Mouse (Mus musculus): Measurements from ENCODE around the gene Aqp11. TPM values are rescaled to one million over a fixed set of nuclear protein-coding genes. Genes with fewer than 3 reads are reported as not detected.
A peak's percentile ranks its signal among the peaks of the same experiment; 100 is the strongest.

The Aqp11 gene
- 1 to 10 TPM in 1 of 2 experiments, under 1 TPM in 1; 0.82 to 1.2 TPM for total RNA-seq (2021)
- long read RNA-seq, experiment 1, partial matches to known transcripts, result 0 of 4 reads
- long read RNA-seq, experiment 1, other reads (novel, unspliced or antisense), result 0 of 4 reads
- long read RNA-seq, experiment 2, partial matches to known transcripts, result 0 of 3 reads
- long read RNA-seq, experiment 2, other reads (novel, unspliced or antisense), result 1 of 3 reads

- DNase-seq, result peak; percentile 91
Measured at GRCm38 (mm10) chr7:97737638-97738456, at the start of gene Aqp11. Gene Aqp11, minus strand, starts transcription at chr7:97738289.

- DNase-seq, result no peak
Measured at GRCm38 (mm10) chr7:97783523-97783922, 45.4 kb upstream of the Aqp11 start.

- DNase-seq, result no peak
Measured at GRCm38 (mm10) chr7:97781496-97781895, 43.4 kb upstream of the Aqp11 start.

GRCm38 (mm10) chr7:97780815-97781214 is 42.7 kb upstream of the Aqp11 start:
- DNase-seq, result no peak

- DNase-seq, result no peak
Measured at GRCm38 (mm10) chr7:97780222-97780621, 42.1 kb upstream of the Aqp11 start.

GRCm38 (mm10) chr7:97777191-97777590 is 39.1 kb upstream of the Aqp11 start:
- DNase-seq, result no peak

GRCm38 (mm10) chr7:97775923-97776322 is 37.8 kb upstream of the Aqp11 start:
- no peak for DNase-seq

GRCm38 (mm10) chr7:97775380-97775779 is 37.3 kb upstream of the Aqp11 start:
- DNase-seq, result no peak

GRCm38 (mm10) chr7:97770841-97771620 is 32.9 kb upstream of the Aqp11 start:
- DNase-seq, result no peak

- no peak for DNase-seq
Measured at GRCm38 (mm10) chr7:97769020-97769419, 30.9 kb upstream of the Aqp11 start.

GRCm38 (mm10) chr7:97767841-97768240 is 29.8 kb upstream of the Aqp11 start:
- no peak for DNase-seq

GRCm38 (mm10) chr7:97766406-97767166 is 28.5 kb upstream of the Aqp11 start:
- DNase-seq, result no peak

GRCm38 (mm10) chr7:97765963-97766347 is 27.9 kb upstream of the Aqp11 start:
- DNase-seq, result no peak

- no peak for DNase-seq
Measured at GRCm38 (mm10) chr7:97765181-97765962, 27.3 kb upstream of the Aqp11 start.

- no peak for DNase-seq
Measured at GRCm38 (mm10) chr7:97764591-97764990, 26.5 kb upstream of the Aqp11 start.

- no peak for DNase-seq
Measured at GRCm38 (mm10) chr7:97756967-97757881, 19.1 kb upstream of the Aqp11 start.

- DNase-seq, result no peak
Measured at GRCm38 (mm10) chr7:97749207-97750190, 11.4 kb upstream of the Aqp11 start.

- DNase-seq, result no peak
Measured at GRCm38 (mm10) chr7:97748527-97749206, 10.6 kb upstream of the Aqp11 start.
